Mouse (Mus musculus): ENCODE results near the gene Foxp1.
A peak's percentile ranks its signal among the peaks of the same experiment; 100 is the strongest.

- peak; percentile 49 for TF ChIP-seq POLR2A (IDR thresholded peaks at IDR 0.05; ENCODE audit: insufficient read length, low read depth)
- no peak for TF ChIP-seq CEBPB (IDR thresholded peaks at IDR 0.05; ENCODE audit: insufficient read depth, poor library complexity, severe bottlenecking)
- TF ChIP-seq POLR2AphosphoS2 (IDR thresholded peaks at IDR 0.05; ENCODE audit: insufficient read length, low read depth), result peak; percentile 17
- no peak for TF ChIP-seq REST (IDR thresholded peaks at IDR 0.05; ENCODE audit: insufficient read depth, insufficient read length)
- TF ChIP-seq USF1 (IDR thresholded peaks at IDR 0.05; ENCODE audit: low read depth), result no peak
- TF ChIP-seq MAX (IDR thresholded peaks at IDR 0.05; ENCODE audit: low read depth), result no peak
- TF ChIP-seq TCF12 (IDR thresholded peaks at IDR 0.05; ENCODE audit: insufficient read depth, poor library complexity, severe bottlenecking), result no peak
- no peak for TF ChIP-seq E2F4 (IDR thresholded peaks at IDR 0.05; ENCODE audit: insufficient read depth)
- TF ChIP-seq SRF (IDR thresholded peaks at IDR 0.05; ENCODE audit: control insufficient read depth, insufficient read length, low read depth), result no peak
- no peak for TF ChIP-seq MYOD1 (IDR thresholded peaks at IDR 0.05; ENCODE audit: control insufficient read depth in 1 of 3, insufficient read length in 2 of 3, low read depth in 2 of 3)
- no peak for TF ChIP-seq MYOG (IDR thresholded peaks at IDR 0.05; ENCODE audit: control insufficient read depth in 1 of 3, insufficient read depth in 1 of 3, insufficient read length in 2 of 3, low read depth in 2 of 3)
- TF ChIP-seq TCF3 (IDR thresholded peaks at IDR 0.05; ENCODE audit: insufficient read length, low read depth), result no peak
These were observed 650 bp upstream of the Foxp1 start for GRCm38 (mm10) chr6:99523109-99523632.
